15 mouse cellular contexts compared by ENCODE assay signal in the genomic region with DNA sequence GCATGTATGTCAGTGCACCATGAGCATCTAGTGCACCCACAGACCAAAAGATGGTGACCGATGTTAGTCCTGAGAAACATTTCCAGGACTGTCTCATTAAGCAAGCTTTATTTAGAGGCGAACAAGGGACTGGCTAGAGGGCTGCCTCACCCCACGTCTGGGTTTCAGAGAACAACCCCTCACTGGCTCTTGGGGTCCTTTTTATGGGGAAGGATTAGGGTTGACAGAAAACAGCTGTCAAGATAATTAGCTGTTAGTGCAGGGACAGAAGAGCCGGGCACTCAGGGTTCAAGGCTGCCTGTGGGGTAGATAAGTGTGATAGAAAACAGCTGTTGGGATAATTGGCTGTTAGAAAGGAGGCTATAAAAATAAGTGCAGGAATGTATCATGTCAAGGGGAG. TPM values are rescaled to one million over a fixed set of nuclear protein-coding genes. Genes with fewer than 3 reads are reported as not detected.
A peak's percentile ranks its signal among the peaks of the same experiment; 100 is the strongest.
DNase-seq lines count a peak whose midpoint lies in the region; ATAC-seq and TF ChIP-seq lines count a peak whose summit lies in the region.
"Had no signal": no experiment of that assay in that cellular context is flagged by ENCODE, and none has a peak within 500 bp of the region (broad histone marks: within the 10 kb centered on the region; RNA-seq: fewer than 3 reads in every experiment).

No protein-coding gene starts in this region.

- no peak for TF ChIP-seq POLR2A in kidney, adult 2 months (IDR thresholded peaks at IDR 0.05; ENCODE audit: low read depth, low read length)
- no peak for TF ChIP-seq POLR2A in brain, embryonic 14.5 days (IDR thresholded peaks at IDR 0.05; ENCODE audit: borderline replicate concordance, extremely low read depth, insufficient read depth, insufficient read length, poor library complexity, severe bottlenecking)

- H3K4me1 ChIP-seq in kidney, adult 2 months (ENCODE audit: control insufficient read depth, insufficient read depth, low read length) = no peaks in the 10 kb centered on the region; the same call in 1 of the 2 replicates
- H3K4me1 ChIP-seq in embryonic facial prominence, embryonic 10.5 days = peaks cover 20% of the 10 kb centered on the region
- H3K4me1 ChIP-seq in limb, embryonic 12.5 days (replicated peaks) = peaks cover 19% of the 10 kb centered on the region
- H3K4me1 ChIP-seq in forebrain, embryonic 15.5 days = no peaks in the 10 kb centered on the region
- H3K4me1 ChIP-seq: midbrain, embryonic 15.5 days; neural tube, embryonic 15.5 days had no signal

- peak; percentile 79 for ATAC-seq in limb, embryonic 12.5 days (ENCODE audit: insufficient number of reproducible peaks, insufficient read depth, low FRiP score, low TSS enrichment, low read depth)
- no peak for ATAC-seq in forebrain, embryonic 15.5 days (replicated peaks)
- ATAC-seq: CD4-positive, CD25-positive, alpha-beta regulatory T cell, adult 4 months; hindbrain, postnatal 0 days; midbrain, embryonic 15.5 days; Patski had no signal

- H3K27me3 ChIP-seq in kidney, adult 2 months (replicated peaks; ENCODE audit: control insufficient read depth, insufficient read depth, low read length) = no peaks in the 10 kb centered on the region
- H3K27me3 ChIP-seq in embryonic facial prominence, embryonic 10.5 days (replicated peaks; ENCODE audit: low read depth, poor library complexity, severe bottlenecking) = 0 out of 2 replicates have a peak, but pooled peaks cover 5% of the 10 kb centered on the region
- peaks cover 25% of the 10 kb centered on the region; the same call in 1 of the 2 replicates for H3K27me3 ChIP-seq in limb, embryonic 12.5 days
- H3K27me3 ChIP-seq in forebrain, embryonic 15.5 days = no peaks in the 10 kb centered on the region
- H3K27me3 ChIP-seq: forebrain, embryonic 12.5 days; midbrain, embryonic 15.5 days; neural tube, embryonic 15.5 days; Patski had no signal

- no peak for TF ChIP-seq CTCF in kidney, adult 2 months (conservative IDR thresholded peaks at IDR 0.05; ENCODE audit: insufficient read depth, insufficient read length, low read depth, low read length)
- TF ChIP-seq CTCF in brain, embryonic 14.5 days (IDR thresholded peaks at IDR 0.05; ENCODE audit: borderline replicate concordance, extremely low read depth, insufficient read depth, insufficient read length) = no peak

- H3K9me3 ChIP-seq in embryonic facial prominence, embryonic 10.5 days = no peaks in the 10 kb centered on the region
- H3K9me3 ChIP-seq in limb, embryonic 12.5 days = no peaks in the 10 kb centered on the region
- no peaks in the 10 kb centered on the region for H3K9me3 ChIP-seq in forebrain, embryonic 15.5 days
- H3K9me3 ChIP-seq: forebrain, embryonic 12.5 days; midbrain, embryonic 15.5 days; neural tube, embryonic 15.5 days had no signal

- H3K36me3 ChIP-seq in kidney, adult 2 months (ENCODE audit: control insufficient read depth, insufficient read depth, low read length) = no peaks in the 10 kb centered on the region
- no peaks in the 10 kb centered on the region for H3K36me3 ChIP-seq in embryonic facial prominence, embryonic 10.5 days (replicated peaks)
- no peaks in the 10 kb centered on the region for H3K36me3 ChIP-seq in limb, embryonic 12.5 days
- H3K36me3 ChIP-seq in forebrain, embryonic 15.5 days = no peaks in the 10 kb centered on the region
- H3K36me3 ChIP-seq: forebrain, embryonic 12.5 days; midbrain, embryonic 15.5 days; neural tube, embryonic 15.5 days had no signal

- DNase-seq in kidney, adult 2 months = peak; percentile 51
- DNase-seq in kidney, adult 8-10 months = no peak
- DNase-seq in brain, embryonic 14.5 days (ENCODE audit: low read depth) = peak; percentile 21
- DNase-seq in embryonic facial prominence, embryonic 10.5 days (ENCODE audit: low spot score) = peak; percentile 59
- DNase-seq in layer of hippocampus, adult 9-11 months = no peak
- DNase-seq: adrenal gland, postnatal 10 days; gastrocnemius, postnatal 36 days had no signal

- no peak overlapping the region for H3K9ac ChIP-seq in limb, embryonic 12.5 days (replicated peaks)
- no peak overlapping the region for H3K9ac ChIP-seq in forebrain, embryonic 15.5 days (replicated peaks)
- H3K9ac ChIP-seq: forebrain, embryonic 12.5 days; midbrain, embryonic 15.5 days; neural tube, embryonic 15.5 days had no signal

- peak overlapping the region; percentile 23; the same call in 1 of the 2 replicates for H3K4me2 ChIP-seq in limb, embryonic 12.5 days
- no peak overlapping the region for H3K4me2 ChIP-seq in forebrain, embryonic 15.5 days (replicated peaks)
- H3K4me2 ChIP-seq: forebrain, embryonic 12.5 days; midbrain, embryonic 15.5 days; neural tube, embryonic 15.5 days had no signal

- H3K27ac ChIP-seq in kidney, adult 2 months (ENCODE audit: insufficient read depth, low read depth, low read length) = no peak overlapping the region; the same call in 1 of the 2 replicates
- no peak overlapping the region for H3K27ac ChIP-seq in embryonic facial prominence, embryonic 10.5 days (replicated peaks)
- no peak overlapping the region for H3K27ac ChIP-seq in limb, embryonic 12.5 days
- no peak overlapping the region for H3K27ac ChIP-seq in forebrain, embryonic 15.5 days (replicated peaks)
- H3K27ac ChIP-seq: forebrain, embryonic 12.5 days; hindbrain, postnatal 0 days; midbrain, embryonic 15.5 days; neural tube, embryonic 15.5 days had no signal

- 51% methylated on average over 4 of the region's 4 CpGs for WGBS in kidney, adult 2 months
- 21% methylated on average over 4 of the region's 4 CpGs for WGBS in embryonic facial prominence, embryonic 10.5 days
- 6% methylated on average over 4 of the region's 4 CpGs for WGBS in limb, embryonic 12.5 days
- WGBS in forebrain, embryonic 15.5 days = 13% methylated on average over 4 of the region's 4 CpGs

- H3K4me3 ChIP-seq in kidney, adult 2 months (ENCODE audit: insufficient read depth, low read depth, low read length) = no peak overlapping the region
- H3K4me3 ChIP-seq in embryonic facial prominence, embryonic 10.5 days = 0 out of 2 replicates have a peak overlapping the region, but pooled peaks have one; percentile 6
- no peak overlapping the region for H3K4me3 ChIP-seq in limb, embryonic 12.5 days (replicated peaks)
- no peak overlapping the region for H3K4me3 ChIP-seq in forebrain, embryonic 15.5 days
- H3K4me3 ChIP-seq: forebrain, embryonic 12.5 days; midbrain, embryonic 15.5 days; neural tube, embryonic 15.5 days had no signal

RNA-seq across cellular contexts. Expression of a gene that starts 16.8 kb away (rescaled TPM):
- 78.2 and 81.1 TPM in 2 replicates for polyA plus RNA-seq in kidney, adult 2 months (2012; rRNA removed)
- 58.8 and 80.1 TPM in 2 replicates for polyA plus RNA-seq in brain, embryonic 14.5 days (2012; rRNA removed)
- polyA plus RNA-seq in embryonic facial prominence, embryonic 10.5 days (2016; fragmentation: Nextera tagmentation; extraction: Ambion mirVana) = 69.5 and 71.6 TPM in 2 replicates
- 59.2 and 61.4 TPM in 2 replicates for polyA plus RNA-seq in limb, embryonic 12.5 days (2016; fragmentation: Nextera tagmentation; extraction: Ambion mirVana)
- polyA plus RNA-seq in forebrain, embryonic 15.5 days (2015; fragmentation: Nextera tagmentation; extraction: Ambion mirVana) = 54.6 and 60.8 TPM in 2 replicates

RNA-seq across cellular contexts. Expression of a gene that starts 18.6 kb away (rescaled TPM):
- 39.3 and 46.2 TPM in 2 replicates for polyA plus RNA-seq in kidney, adult 2 months (2012; rRNA removed)
- polyA plus RNA-seq in brain, embryonic 14.5 days (2012; rRNA removed) = 51.5 and 54.6 TPM in 2 replicates
- 17.6 and 19.9 TPM in 2 replicates for polyA plus RNA-seq in embryonic facial prominence, embryonic 10.5 days (2016; fragmentation: Nextera tagmentation; extraction: Ambion mirVana)
- 14.2 and 15.9 TPM in 2 replicates for polyA plus RNA-seq in limb, embryonic 12.5 days (2016; fragmentation: Nextera tagmentation; extraction: Ambion mirVana)
- 34.5 and 38.0 TPM in 2 replicates for polyA plus RNA-seq in forebrain, embryonic 15.5 days (2015; fragmentation: Nextera tagmentation; extraction: Ambion mirVana)

RNA-seq across cellular contexts. Expression of a gene that starts 35.9 kb away (rescaled TPM):
- 33.0 and 44.8 TPM in 2 replicates for polyA plus RNA-seq in kidney, adult 2 months (2012; rRNA removed)
- 14.7 and 17.3 TPM in 2 replicates for polyA plus RNA-seq in brain, embryonic 14.5 days (2012; rRNA removed)
- 79.7 and 87.1 TPM in 2 replicates for polyA plus RNA-seq in embryonic facial prominence, embryonic 10.5 days (2016; fragmentation: Nextera tagmentation; extraction: Ambion mirVana)
- polyA plus RNA-seq in limb, embryonic 12.5 days (2016; fragmentation: Nextera tagmentation; extraction: Ambion mirVana) = 83.1 and 84.7 TPM in 2 replicates
- 31.6 and 32.0 TPM in 2 replicates for polyA plus RNA-seq in forebrain, embryonic 15.5 days (2015; fragmentation: Nextera tagmentation; extraction: Ambion mirVana)

Comparison
In these comparisons a context has a peak if more than half of its experiments do, and no peak if none do; other contexts are left out.
1. DNase-seq: peak in kidney, adult 2 months (single experiment), brain, embryonic 14.5 days (single experiment) and embryonic facial prominence, embryonic 10.5 days (single experiment); none in kidney, adult 8-10 months (0 of 2) and layer of hippocampus, adult 9-11 months (single experiment).